In the genomic region with DNA sequence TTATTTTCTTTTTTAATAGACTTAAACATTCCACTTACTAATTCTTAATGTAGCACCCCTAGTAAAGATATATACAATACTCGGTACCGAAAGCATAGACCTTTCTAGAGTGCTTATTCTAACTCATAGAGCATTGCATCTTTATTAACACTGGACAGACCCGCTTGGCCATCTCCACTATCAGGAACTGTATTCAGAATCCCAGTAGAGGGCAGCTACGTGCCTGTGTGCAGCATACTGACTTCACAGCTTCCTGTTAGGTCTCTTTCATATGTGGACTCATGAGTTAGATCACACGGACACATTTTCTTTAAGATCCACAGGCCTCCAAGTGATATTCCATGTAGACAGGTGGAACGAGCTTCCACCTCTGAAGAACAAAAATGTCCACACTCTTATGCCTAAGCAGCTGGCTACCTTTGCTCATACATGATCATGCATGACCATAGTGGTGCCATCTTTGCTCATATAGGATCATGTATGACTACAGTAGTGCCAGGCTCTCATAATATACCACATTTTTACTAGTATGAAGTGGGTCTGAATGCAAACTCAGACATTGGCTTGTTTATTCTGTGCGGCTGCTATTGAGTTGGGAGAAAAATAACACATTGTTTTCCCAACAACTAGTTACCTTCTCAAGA, we compare ENCODE assay signal across 14 mouse cellular contexts.
DNase-seq lines count a peak whose midpoint lies in the region; ATAC-seq and TF ChIP-seq lines count a peak whose summit lies in the region.
"Had no signal": no experiment of that assay in that cellular context is flagged by ENCODE, and none has a peak within 500 bp of the region (broad histone marks: within the 10 kb centered on the region; RNA-seq: fewer than 3 reads in every experiment).

No protein-coding gene starts in this region.

- no peaks in the 10 kb centered on the region for H3K36me3 ChIP-seq in embryonic facial prominence, embryonic 13.5 days
- H3K36me3 ChIP-seq in embryonic facial prominence, embryonic 10.5 days (replicated peaks): no peaks in the 10 kb centered on the region
- no peaks in the 10 kb centered on the region for H3K36me3 ChIP-seq in kidney, postnatal 0 days (ENCODE audit: insufficient read depth, low read length)
- H3K36me3 ChIP-seq in kidney, adult 2 months (ENCODE audit: control insufficient read depth, insufficient read depth, low read length): no peaks in the 10 kb centered on the region
- no peaks in the 10 kb centered on the region for H3K36me3 ChIP-seq in hindbrain, postnatal 0 days (ENCODE audit: insufficient read depth, low read length)
- H3K36me3 ChIP-seq: G1E had no signal

- intact Hi-C loops in left cerebral cortex, postnatal 10 days (cut with DNase I): no loop called here

- H3K4me3 ChIP-seq in embryonic facial prominence, embryonic 13.5 days: no peak overlapping the region
- H3K4me3 ChIP-seq in embryonic facial prominence, embryonic 10.5 days: no peak overlapping the region
- no peak overlapping the region for H3K4me3 ChIP-seq in kidney, postnatal 0 days (replicated peaks; ENCODE audit: low read depth, low read length)
- no peak overlapping the region for H3K4me3 ChIP-seq in kidney, adult 2 months (ENCODE audit: insufficient read depth, low read depth, low read length)
- no peak overlapping the region for H3K4me3 ChIP-seq in hindbrain, postnatal 0 days (ENCODE audit: low read length)
- H3K4me3 ChIP-seq: heart, adult 2 months; myocyte had no signal

- no peak for TF ChIP-seq CTCF in kidney, postnatal 0 days (IDR thresholded peaks at IDR 0.05; ENCODE audit: low read depth)
- no peak for TF ChIP-seq CTCF in kidney, adult 2 months (conservative IDR thresholded peaks at IDR 0.05; ENCODE audit: insufficient read depth, insufficient read length, low read depth, low read length)
- no peak for TF ChIP-seq CTCF in hindbrain, postnatal 0 days (IDR thresholded peaks at IDR 0.05; ENCODE audit: low read depth)

- ATAC-seq in embryonic facial prominence, embryonic 13.5 days (ENCODE audit: insufficient number of reproducible peaks, insufficient read depth, low FRiP score, low TSS enrichment, low read depth): no peak
- ATAC-seq in kidney, postnatal 0 days (replicated peaks; ENCODE audit: low FRiP score, low read depth): peak; percentile 36; the same call in 1 of the 2 replicates
- peak; percentile 47; the same call in 1 of the 2 replicates for ATAC-seq in hindbrain, postnatal 0 days

- H3K4me1 ChIP-seq in embryonic facial prominence, embryonic 13.5 days: no peaks in the 10 kb centered on the region
- H3K4me1 ChIP-seq in embryonic facial prominence, embryonic 10.5 days: no peaks in the 10 kb centered on the region
- no peaks in the 10 kb centered on the region for H3K4me1 ChIP-seq in kidney, postnatal 0 days (replicated peaks; ENCODE audit: insufficient read depth, low read length)
- no peaks in the 10 kb centered on the region for H3K4me1 ChIP-seq in kidney, adult 2 months (ENCODE audit: control insufficient read depth, insufficient read depth, low read length)
- no peaks in the 10 kb centered on the region for H3K4me1 ChIP-seq in hindbrain, postnatal 0 days (ENCODE audit: insufficient read depth, low read length)

- WGBS in embryonic facial prominence, embryonic 13.5 days: 85% methylated on average over 7 of the region's 7 CpGs
- 87% methylated on average over 7 of the region's 7 CpGs for WGBS in embryonic facial prominence, embryonic 10.5 days
- 82% methylated on average over 7 of the region's 7 CpGs for WGBS in kidney, postnatal 0 days
- 79% methylated on average over 7 of the region's 7 CpGs for whole genome bisulfite sequencing in kidney, adult 2 months
- 86% methylated on average over 7 of the region's 7 CpGs for WGBS in hindbrain, postnatal 0 days

- H3K9ac ChIP-seq in embryonic facial prominence, embryonic 13.5 days: no peak overlapping the region
- H3K9ac ChIP-seq in kidney, postnatal 0 days (ENCODE audit: low read depth, low read length): no peak overlapping the region
- H3K9ac ChIP-seq in hindbrain, postnatal 0 days (replicated peaks; ENCODE audit: low read length): no peak overlapping the region
- H3K9ac ChIP-seq: lung, embryonic 14.5 days had no signal

- no peak overlapping the region for H3K27ac ChIP-seq in embryonic facial prominence, embryonic 13.5 days
- H3K27ac ChIP-seq in embryonic facial prominence, embryonic 10.5 days (replicated peaks): no peak overlapping the region
- H3K27ac ChIP-seq in kidney, postnatal 0 days: no peak overlapping the region
- no peak overlapping the region for H3K27ac ChIP-seq in kidney, adult 2 months (ENCODE audit: insufficient read depth, low read depth, low read length)
- no peak overlapping the region for H3K27ac ChIP-seq in hindbrain, postnatal 0 days
- H3K27ac ChIP-seq: heart, adult 2 months; macrophage had no signal

- H3K9me3 ChIP-seq in embryonic facial prominence, embryonic 13.5 days: no peaks in the 10 kb centered on the region
- H3K9me3 ChIP-seq in embryonic facial prominence, embryonic 10.5 days: no peaks in the 10 kb centered on the region
- H3K9me3 ChIP-seq in kidney, postnatal 0 days (replicated peaks; ENCODE audit: low read length): no peaks in the 10 kb centered on the region
- H3K9me3 ChIP-seq in hindbrain, postnatal 0 days (ENCODE audit: low read length): no peaks in the 10 kb centered on the region
- H3K9me3 ChIP-seq: G1E had no signal

- no peak for DNase-seq in embryonic facial prominence, embryonic 10.5 days (ENCODE audit: low spot score)
- DNase-seq in kidney, postnatal 0 days (ENCODE audit: low spot score): no peak
- DNase-seq in kidney, adult 2 months: no peak
- DNase-seq in A20 (ENCODE audit: low read depth, low spot score): peak; percentile 1
- no peak for DNase-seq in hindbrain, postnatal 0 days (ENCODE audit: low spot score)
- DNase-seq in left cerebral cortex, postnatal 10 days (ENCODE audit: extremely low spot score in 1 of 2, low spot score in 2 of 2): no peak
- DNase-seq in spleen, postnatal 10 days (ENCODE audit: low spot score in 2 of 2): no peak

- no peak for TF ChIP-seq POLR2A in kidney, adult 2 months (IDR thresholded peaks at IDR 0.05; ENCODE audit: low read depth, low read length)

- H3K27me3 ChIP-seq in embryonic facial prominence, embryonic 13.5 days: no peaks in the 10 kb centered on the region
- H3K27me3 ChIP-seq in embryonic facial prominence, embryonic 10.5 days (replicated peaks; ENCODE audit: low read depth, poor library complexity, severe bottlenecking): no peaks in the 10 kb centered on the region
- H3K27me3 ChIP-seq in kidney, postnatal 0 days (ENCODE audit: insufficient read depth, low read length): no peaks in the 10 kb centered on the region
- no peaks in the 10 kb centered on the region for H3K27me3 ChIP-seq in kidney, adult 2 months (replicated peaks; ENCODE audit: control insufficient read depth, insufficient read depth, low read length)
- no peaks in the 10 kb centered on the region for H3K27me3 ChIP-seq in hindbrain, postnatal 0 days (ENCODE audit: insufficient read depth, low read length)

- H3K4me2 ChIP-seq in embryonic facial prominence, embryonic 13.5 days: peak overlapping the region; percentile 12; the same call in 1 of the 2 replicates
- no peak overlapping the region; the same call in 1 of the 2 replicates for H3K4me2 ChIP-seq in kidney, postnatal 0 days (ENCODE audit: low read length)
- H3K4me2 ChIP-seq in hindbrain, postnatal 0 days (ENCODE audit: low read depth, low read length): no peak overlapping the region
- H3K4me2 ChIP-seq: liver, embryonic 11.5 days; lung, embryonic 14.5 days had no signal
